Mouse (Mus musculus) retina, adult 2 months (tissue): Measurements from ENCODE around the gene Tesk2.

ENCODE experiments used
- DNase-seq: peaks from one replicate; pipeline ENCODE4 v3.0.0-alpha.2; 2012; ENCODE audit warnings: low read depth, low spot score

The Tesk2 gene

DNA sequence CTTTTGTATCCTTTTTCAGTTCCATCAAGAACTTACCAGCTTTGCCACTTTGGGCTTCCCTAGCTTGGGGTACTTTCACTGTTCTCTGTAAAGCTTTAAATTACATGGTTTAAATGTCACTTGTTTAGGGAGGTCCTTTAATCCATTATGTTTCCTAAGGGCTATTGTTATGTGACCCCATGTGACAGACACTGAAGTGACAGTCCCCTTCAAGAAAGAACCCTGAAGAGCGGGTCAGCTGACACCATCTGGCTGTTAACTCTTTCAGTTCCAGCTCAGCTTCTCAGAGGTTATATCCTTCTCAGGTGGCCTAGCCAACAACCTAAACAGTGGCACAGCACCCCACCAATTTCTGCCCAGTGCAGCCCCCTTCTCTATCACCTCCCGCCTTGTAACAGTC lies 133.5 kb downstream of the Tesk2 start:
- no peak for DNase-seq
